Mouse (Mus musculus) layer of hippocampus, postnatal 14 days (tissue): Measurements from ENCODE around the gene App. TPM values are rescaled to one million over a fixed set of nuclear protein-coding genes. Genes with fewer than 3 reads are reported as not detected.
A peak's percentile ranks its signal among the peaks of the same experiment; 100 is the strongest.

Experiments
- DNase-seq, 2 experiments: peaks; one replicate each; pipeline ENCODE4 v3.0.0; 2021 to 2022; ENCODE audit warnings: low spot score in 2 of 2, mixed read lengths in 1 of 2
- total RNA-seq, 2 experiments: library from RNA; stranded (reverse); gene quantifications; 2 replicates each; pipeline ENCODE4 v1.2.3; 2021

Gene App
- total RNA-seq, 2 experiments from 2014 or later: 1,197 to 1,205 TPM

GRCm38 (mm10) chr16:85152457-85152856 lies 21.1 kb downstream of the App start:
- DNase-seq: no peak

DNA sequence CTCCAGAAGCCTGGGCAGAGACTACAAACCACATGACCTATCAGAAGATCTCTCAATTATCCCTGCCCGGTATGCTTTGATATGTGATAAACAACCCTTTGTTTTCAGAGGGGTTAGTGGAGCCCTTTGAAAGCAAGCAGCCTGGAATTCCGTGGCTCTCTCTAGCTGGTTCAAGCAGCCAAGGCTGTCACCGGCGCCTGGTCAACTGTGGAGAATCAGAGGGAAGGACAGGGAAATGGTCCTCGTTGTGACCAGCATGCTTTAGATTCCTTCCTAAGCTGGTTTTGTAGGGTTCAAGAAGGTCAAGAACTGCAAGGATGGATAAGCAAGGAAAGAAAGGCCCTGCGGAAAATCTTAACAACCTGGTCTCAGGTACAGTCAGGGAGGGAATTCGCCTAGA lies 21.9 kb downstream of the App start:
- no peak for DNase-seq

DNA sequence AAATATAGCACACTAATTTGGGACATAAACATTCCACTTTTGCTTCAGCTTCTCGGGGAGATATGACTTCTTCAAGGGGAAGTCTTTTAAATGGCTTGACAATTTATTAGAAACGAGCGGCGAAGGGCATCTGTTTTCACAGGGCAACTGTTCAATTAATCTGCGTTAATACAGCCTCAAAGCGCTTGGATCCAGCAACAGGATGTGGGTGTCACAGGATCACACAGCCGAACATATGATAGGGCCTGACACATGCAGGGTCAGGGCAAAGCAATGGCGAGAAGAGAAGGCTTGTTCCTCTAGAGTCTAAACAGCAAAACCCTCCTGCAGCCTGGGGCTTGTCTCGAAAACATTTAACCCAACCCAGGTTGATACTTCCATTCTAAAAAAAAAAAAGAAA lies 22.7 kb downstream of the App start:
- DNase-seq: no peak

DNA sequence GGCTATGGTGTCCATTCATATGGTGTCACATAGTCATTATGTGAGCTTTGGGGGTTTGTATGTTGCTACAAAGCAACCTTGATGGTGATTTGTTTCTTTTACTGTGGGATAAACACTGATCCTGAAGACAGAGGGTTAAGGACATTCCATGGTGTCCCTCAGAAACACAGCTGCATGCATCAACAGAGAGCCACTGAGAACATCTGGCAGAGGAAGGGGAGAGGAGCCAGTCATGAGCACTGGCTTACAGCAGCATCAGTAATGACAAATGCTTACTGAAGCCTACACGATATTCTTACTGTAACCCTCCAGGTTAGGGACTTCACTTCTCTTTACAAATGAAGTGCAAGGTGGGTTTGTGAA lies 24.1 kb downstream of the App start:
- DNase-seq: no peak

- DNase-seq: peak in 1 of 2 experiments; percentile 35
These were observed 24.7 kb downstream of the App start for GRCm38 (mm10) chr16:85148615-85149508.

DNA sequence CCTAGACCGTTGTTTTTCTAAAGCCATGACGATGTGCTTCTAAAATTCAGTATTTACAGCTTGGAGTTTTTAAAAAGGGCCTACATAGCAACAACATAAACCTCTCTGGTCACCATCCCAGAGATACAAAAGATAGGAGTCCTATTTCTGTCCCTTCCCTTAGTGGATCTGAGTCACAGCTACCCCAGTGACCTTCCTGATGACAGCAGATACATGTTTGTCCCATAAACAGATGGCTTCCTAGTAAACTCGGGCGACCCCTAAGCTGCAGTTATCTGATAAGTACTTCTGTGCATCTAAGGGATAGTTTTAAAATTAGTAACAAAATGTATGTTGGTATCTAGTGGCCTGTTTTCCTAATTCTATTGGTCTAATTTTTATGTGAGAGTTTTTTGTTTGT lies 26.1 kb downstream of the App start:
- DNase-seq: no peak

GRCm38 (mm10) chr16:85145771-85146178 lies 27.8 kb downstream of the App start:
- DNase-seq: no peak

DNA sequence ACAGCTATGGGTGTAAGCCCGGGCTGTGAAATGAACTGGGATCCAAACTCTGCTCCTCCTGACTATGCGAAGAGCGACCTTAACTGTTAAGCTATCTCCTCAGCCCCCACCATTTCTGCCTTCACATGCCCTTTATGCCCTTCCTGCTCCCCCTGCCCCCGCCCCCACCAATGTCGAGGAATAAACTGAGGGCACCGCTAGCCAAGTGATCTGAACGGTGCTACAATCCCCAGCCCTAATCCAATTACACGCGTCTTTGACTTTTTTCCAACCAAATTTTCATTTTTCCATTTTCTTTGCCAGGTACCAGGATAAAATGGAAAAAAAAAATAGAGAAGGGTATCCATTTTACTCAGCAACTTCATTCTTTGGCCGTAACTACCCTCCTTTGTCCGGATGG lies 28.2 kb downstream of the App start:
- no peak for DNase-seq

DNA sequence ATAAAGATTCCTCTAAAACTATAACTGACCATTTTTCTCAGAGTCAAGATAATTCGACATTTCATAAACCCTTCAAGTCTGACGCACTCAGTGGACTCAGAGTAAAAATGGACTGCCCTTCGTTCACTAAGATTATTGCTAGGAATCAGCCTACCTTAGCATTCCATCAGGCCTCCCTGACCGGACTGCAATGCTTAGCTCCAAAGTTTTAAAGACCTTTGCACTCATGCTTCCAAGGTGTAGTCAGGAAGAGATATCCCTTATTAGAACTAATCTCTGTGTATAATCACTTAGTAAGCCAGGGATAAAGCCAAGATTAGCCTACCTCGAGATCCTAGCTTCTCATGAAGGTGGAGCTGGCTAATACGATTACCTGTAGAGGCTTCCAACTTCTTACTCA lies 29.2 kb downstream of the App start:
- DNase-seq: no peak

GRCm38 (mm10) chr16:85143863-85144262 lies 29.7 kb downstream of the App start:
- no peak for DNase-seq

DNA sequence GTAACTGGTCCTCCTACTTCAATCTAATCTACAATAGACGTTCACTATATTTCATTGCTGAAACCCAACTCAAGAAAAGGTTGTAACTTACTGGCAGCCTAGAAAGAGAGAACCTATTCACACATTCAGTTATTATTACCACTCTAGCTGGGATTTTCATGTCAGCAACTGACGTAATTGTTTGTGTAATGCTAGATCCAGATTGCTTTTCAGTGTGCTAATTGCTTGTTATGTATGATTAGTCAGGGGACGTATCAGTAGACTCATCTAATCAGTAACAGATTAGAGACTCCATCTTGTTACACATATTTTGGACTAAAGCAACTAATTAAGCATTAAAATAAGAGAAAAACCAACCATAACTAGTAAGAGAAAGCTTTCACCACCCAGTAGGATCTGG lies 30.4 kb downstream of the App start:
- no peak for DNase-seq

- DNase-seq: no peak
These were observed 32.2 kb downstream of the App start for GRCm38 (mm10) chr16:85141404-85141803.

DNA sequence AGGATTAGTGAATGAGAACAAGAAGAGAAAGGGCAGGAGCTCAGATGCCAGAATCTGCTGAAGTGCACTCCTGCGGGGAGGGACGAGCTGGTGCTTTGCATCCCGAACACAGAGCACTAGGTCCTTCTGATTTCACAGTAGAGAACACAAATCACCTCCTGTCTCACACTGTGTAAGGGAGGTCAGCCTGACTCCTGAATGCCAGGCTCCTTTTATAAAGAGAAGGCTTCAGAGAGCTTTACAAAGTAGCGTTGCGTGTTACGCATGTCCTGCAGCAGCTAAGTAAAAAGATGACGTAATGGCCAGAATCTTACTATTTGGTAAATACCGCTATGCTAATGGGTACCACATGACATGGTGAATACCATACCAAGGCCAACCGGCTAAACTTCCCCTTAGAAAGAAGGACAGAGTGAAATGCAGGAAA lies 34.4 kb downstream of the App start:
- DNase-seq: no peak

- DNase-seq: peak in 1 of 2 experiments; percentile 48
These were observed 36.2 kb downstream of the App start for GRCm38 (mm10) chr16:85137348-85137747.

DNA sequence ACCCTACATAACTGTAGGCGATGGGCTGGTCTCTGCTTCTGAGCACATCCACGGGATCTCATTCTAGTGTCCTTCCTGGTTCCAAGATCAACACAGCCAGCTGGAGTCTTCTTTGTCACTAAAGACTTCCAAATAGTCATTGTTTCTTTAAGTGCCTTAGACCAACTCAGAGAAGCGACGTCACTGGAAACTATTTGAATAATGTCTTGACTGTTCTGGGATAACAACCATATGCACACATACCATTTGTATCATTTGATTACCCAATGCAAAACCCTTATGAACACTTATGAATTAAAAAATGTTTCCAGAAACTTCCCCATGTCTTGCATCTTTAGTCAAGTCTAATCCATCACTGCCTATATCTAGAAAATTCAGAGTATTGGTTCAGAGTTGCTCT lies 37.5 kb downstream of the App start:
- DNase-seq: no peak

DNA sequence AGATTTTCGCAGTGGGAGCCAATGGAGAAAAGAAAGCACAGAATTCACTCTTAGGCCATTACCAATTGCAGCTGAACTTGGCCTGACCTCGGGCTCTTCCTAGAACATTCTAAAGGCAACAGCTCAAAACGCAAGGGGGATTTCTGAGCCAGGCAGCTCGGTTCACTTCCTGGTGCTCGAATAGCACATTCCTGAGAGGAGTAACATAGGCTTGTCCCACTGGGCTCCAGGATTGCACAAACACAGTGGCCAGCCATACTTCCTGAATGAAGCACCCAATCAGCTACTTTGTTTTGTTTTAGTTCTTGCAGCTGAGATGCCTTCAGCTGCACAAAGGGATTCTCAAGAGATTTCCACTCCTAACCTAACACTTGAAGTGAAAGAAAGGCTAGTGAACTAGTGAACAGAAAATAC lies 40.1 kb downstream of the App start:
- DNase-seq: no peak

DNA sequence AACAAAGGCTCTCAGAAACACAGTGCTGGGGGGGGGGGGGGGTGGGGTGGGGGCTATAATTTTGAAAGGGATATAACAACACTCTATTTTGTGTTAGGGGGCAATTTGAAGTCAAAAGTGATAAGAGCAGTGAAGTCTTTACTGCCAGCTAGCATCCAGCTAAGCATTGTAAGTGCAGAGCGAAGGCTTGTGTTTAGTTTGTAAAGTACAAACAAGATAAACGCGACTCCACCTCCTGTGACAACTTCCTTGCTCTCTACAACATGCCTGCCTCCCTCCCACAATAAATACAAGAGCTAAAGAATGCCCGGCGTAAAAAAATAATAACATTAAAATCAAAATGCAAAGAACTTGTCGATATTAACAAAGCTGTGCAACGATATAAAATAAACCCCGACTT lies 40.5 kb downstream of the App start:
- no peak for DNase-seq

DNA sequence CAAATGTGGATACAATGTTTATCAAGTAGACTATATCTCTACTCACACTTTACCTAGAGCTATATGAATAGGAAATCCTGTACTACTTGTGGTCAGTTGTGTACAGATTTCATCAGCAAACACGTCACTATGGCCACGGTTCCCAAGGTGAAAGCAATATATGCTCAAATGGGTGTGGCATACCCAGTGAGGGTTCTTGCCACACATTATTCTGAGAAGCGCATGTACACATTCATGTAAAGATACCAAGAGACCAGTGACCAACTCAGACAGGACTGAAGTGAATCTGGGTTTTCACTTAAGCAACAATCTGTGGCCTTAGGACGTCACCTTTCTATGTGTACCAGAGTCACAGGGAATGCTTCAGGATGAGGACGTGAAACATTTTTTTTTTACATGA lies 41.4 kb downstream of the App start:
- DNase-seq: no peak

DNA sequence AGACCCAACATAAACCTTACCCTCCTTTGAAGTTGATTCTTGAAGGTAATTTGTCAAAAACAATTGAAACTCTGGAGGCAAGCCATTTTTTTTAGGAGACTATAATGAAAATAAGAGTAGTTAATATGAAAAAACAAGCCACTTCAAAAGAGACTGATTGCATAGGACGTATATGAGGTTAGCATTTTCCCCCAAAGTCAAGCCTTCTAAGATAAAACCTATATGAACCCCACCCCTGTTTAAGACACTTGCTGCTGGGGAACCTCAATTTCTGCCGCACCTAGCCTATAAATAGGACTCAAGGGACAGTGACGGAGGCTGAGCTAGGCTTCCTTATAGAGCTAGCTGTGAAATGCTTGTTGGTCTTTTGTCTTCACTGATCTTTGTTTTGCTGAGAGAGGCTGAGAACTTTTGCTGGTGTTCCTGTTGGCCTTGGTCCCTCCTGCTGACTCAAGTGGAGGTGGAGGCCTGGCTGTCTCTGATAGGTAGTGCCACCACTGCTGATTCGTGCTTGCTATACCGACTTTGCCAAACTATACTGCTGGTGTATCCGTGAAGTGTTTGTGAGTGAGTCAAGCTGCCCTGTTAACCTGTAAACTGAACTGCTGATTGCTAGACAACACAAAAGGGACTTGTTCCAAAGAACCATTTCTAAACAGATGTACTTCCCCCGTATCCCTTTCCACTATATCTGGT lies 42.6 kb downstream of the App start:
- DNase-seq: no peak

DNA sequence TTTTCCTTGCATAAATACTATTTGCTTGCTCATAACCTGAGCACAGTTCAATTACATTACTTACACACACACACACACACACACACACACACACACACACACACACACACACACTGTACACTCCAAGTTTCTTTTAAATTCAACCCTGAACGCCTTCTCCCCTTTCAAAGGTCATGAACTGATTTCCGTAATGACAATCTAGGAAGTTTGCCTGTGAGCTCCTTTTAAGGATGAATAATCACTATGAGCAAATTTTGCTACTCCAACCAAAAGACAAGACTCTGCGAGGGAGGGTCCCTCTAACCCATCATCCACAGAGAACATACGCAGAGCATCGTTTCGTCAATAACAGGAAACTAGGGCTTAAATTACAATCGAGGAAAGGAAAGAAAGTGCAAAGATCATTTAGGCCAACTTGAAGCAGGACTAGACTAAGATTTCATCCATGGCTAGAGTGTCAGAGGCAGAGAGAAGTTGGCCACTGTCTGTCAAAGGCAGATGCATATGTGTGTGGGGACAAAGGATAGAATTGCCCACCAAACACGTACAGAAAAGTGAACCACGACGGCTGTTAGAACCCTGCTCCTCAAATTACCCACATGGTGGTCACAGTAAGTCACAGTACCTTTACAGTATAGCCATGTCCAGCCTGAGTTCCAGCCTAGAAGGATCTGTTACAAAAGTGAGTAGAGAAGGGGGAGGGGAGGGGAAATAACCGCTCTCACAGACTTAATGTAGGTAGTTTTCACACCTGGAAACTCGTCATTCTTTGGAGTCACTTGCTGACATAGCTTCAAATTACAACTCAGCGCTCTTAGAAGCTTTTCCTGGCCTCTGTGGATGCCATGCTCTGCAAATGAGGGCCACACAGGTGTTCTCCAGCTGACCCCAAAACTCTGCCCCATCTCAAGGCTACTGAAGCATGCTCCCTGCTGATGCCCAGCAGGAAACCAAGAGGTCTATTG lies 44.6 kb downstream of the App start:
- DNase-seq: no peak

DNA sequence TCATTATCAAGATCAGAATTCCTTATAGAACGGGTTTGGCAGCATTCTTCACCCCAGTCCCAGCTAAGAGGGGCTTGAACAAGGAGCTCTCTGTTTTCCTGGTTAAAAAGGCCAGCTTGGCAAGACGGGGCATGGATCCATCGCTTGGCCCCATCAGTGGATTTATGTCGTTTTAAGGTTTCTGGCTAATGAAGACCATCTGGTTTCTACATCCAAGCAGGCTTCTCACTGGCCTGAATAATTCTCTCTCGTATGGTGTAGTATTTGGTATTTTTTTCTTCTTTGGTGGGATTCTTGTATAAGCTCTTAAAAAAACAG lies 45.3 kb downstream of the App start:
- DNase-seq: peak in 1 of 2 experiments; percentile 45
